Mouse (Mus musculus): Measurements from ENCODE around the gene S1pr5.

DNA sequence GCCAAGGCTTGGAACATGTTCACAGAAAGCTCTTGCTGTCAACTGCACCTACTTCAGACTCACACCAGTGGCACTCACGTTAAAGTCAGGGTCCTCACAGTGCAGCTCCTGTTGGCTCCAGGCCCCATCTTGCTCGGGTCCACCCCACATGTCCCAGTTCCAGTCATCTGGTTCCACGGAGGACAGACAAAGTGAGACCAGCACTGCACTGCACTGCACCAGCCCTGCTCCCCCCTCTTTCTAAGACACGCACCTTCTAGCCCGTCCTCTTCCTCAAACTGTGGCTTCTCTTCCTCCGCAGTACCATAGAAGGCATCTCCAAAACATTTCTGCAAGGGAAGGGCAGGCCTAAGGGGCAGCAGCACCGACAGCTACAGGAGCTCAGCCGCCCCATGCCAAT is 28.1 kb upstream of the S1pr5 start:
- TF ChIP-seq CTCF (IDR thresholded peaks at IDR 0.05; ENCODE audit: low read depth) (no peak), EP300 (IDR thresholded peaks at IDR 0.05; ENCODE audit: low read depth) (no peak)
